Mouse (Mus musculus) myocyte (in vitro differentiated cells): ENCODE results near the gene Dusp22. TPM values are rescaled to one million over a fixed set of nuclear protein-coding genes. Genes with fewer than 3 reads are reported as not detected.

ENCODE experiments used
- H3K27me3 ChIP-seq: one replicate; pipeline ENCODE4 v1.6.1; 2011; ENCODE audit not compliant: control insufficient read depth, insufficient read depth, insufficient read length
- H3K36me3 ChIP-seq: one replicate; pipeline ENCODE4 v1.6.1; 2011; ENCODE audit not compliant: control insufficient read depth, insufficient read depth
- H3K4me2 ChIP-seq: one replicate; pipeline ENCODE4 v1.6.1; 2011; ENCODE audit warnings: low read depth, control low read depth
- H3K4me3 ChIP-seq: one replicate; pipeline ENCODE4 v1.5.1; 2011; ENCODE audit warnings: mild to moderate bottlenecking, control low read depth, moderate library complexity
- H3K79me2 ChIP-seq: one replicate; pipeline ENCODE4 v1.6.1; 2011; ENCODE audit not compliant: control insufficient read depth, insufficient read depth
- H3ac ChIP-seq: one replicate; pipeline ENCODE4 v1.6.1; 2011; ENCODE audit not compliant: control insufficient read depth, insufficient read length
- CEBPB ChIP-seq: IDR thresholded peaks from 2 replicates; pipeline ENCODE4 v1.6.1; 2011; ENCODE audit warnings: mild to moderate bottlenecking, moderate library complexity; ENCODE audit not compliant: poor library complexity, insufficient read depth, severe bottlenecking
- E2F4 ChIP-seq: IDR thresholded peaks from one replicate; pipeline ENCODE4 v1.6.1; 2011; ENCODE audit warnings: mild to moderate bottlenecking, control low read depth, moderate library complexity; ENCODE audit not compliant: insufficient read depth
- MAX ChIP-seq: IDR thresholded peaks from one replicate; pipeline ENCODE4 v1.6.1; 2011; ENCODE audit warnings: low read depth, mild to moderate bottlenecking, control low read depth
- MYOD1 ChIP-seq, 3 experiments: IDR thresholded peaks; one replicate each; pipeline ENCODE4 v1.6.1; 2011; ENCODE audit warnings: control low read depth in 2 of 3, low read depth in 2 of 3, mild to moderate bottlenecking in 2 of 3, moderate library complexity in 1 of 3; ENCODE audit not compliant: insufficient read length in 2 of 3, control insufficient read depth in 1 of 3
- MYOG ChIP-seq, 3 experiments: IDR thresholded peaks; one replicate each; pipeline ENCODE4 v1.6.1; 2011; ENCODE audit warnings: control low read depth in 2 of 3, low read depth in 2 of 3, mild to moderate bottlenecking in 2 of 3; ENCODE audit not compliant: insufficient read length in 2 of 3, control insufficient read depth in 1 of 3, insufficient read depth in 1 of 3
- POLR2A ChIP-seq: IDR thresholded peaks from one replicate; pipeline ENCODE4 v1.6.1; 2011; ENCODE audit warnings: low read depth, mild to moderate bottlenecking, control low read depth, moderate library complexity; ENCODE audit not compliant: insufficient read length
- POLR2AphosphoS2 ChIP-seq: IDR thresholded peaks from one replicate; pipeline ENCODE4 v1.6.1; 2011; ENCODE audit warnings: low read depth, control low read depth; ENCODE audit not compliant: insufficient read length
- REST ChIP-seq: IDR thresholded peaks from one replicate; pipeline ENCODE4 v1.6.1; 2011; ENCODE audit warnings: mild to moderate bottlenecking, control low read depth, moderate library complexity; ENCODE audit not compliant: insufficient read depth, insufficient read length
- SRF ChIP-seq: IDR thresholded peaks from one replicate; pipeline ENCODE4 v1.6.1; 2011; ENCODE audit warnings: low read depth; ENCODE audit not compliant: control insufficient read depth, insufficient read length
- TCF12 ChIP-seq: IDR thresholded peaks from one replicate; pipeline ENCODE4 v1.6.1; 2011; ENCODE audit warnings: mild to moderate bottlenecking, control low read depth; ENCODE audit not compliant: poor library complexity, insufficient read depth, severe bottlenecking
- TCF3 ChIP-seq: IDR thresholded peaks from one replicate; pipeline ENCODE4 v1.6.1; 2011; ENCODE audit warnings: low read depth, control low read depth; ENCODE audit not compliant: insufficient read length
- USF1 ChIP-seq: IDR thresholded peaks from one replicate; pipeline ENCODE4 v1.6.1; 2011; ENCODE audit warnings: low read depth, mild to moderate bottlenecking, control low read depth, moderate library complexity
- polyA plus RNA-seq: library from polyadenylated mRNA; unstranded; fragments of >200 nt; fragmentation: generic; extraction: Trizol; gene quantifications from one replicate; pipeline ENCODE4 v1.2.1, GENCODE M21; 2012; ENCODE audit warnings: missing spikeins

Gene Dusp22
- polyA plus RNA-seq, 1 experiment = 10.4 TPM

DNA sequence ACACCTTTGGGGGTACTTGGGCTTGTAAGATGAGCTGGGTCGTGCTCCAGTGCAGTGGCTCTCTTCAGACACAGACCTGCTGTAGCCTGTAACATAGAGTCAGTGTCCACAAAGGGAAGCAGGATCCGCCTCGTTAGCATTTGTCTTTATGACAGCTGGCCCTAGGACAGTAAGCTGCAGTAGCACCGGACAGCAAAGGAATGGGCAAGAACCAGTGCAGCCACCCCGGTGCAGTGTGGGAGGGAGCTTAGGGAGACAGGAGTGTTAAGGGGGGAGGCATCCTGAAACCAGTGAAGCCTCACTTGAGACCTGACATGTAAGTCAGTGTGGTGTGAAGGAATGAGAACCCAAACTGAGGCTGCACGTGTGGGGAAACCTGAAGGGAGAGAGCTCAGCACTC is 52.5 kb downstream of the Dusp22 start:
- Histone ChIP-seq H3K4me3 (no peak overlapping the region), H3K79me2 (no peaks in the 10 kb centered on the region), H3K4me2 (no peak overlapping the region), H3K36me3 (no peaks in the 10 kb centered on the region), H3ac (no peak overlapping the region), H3K27me3 (no peaks in the 10 kb centered on the region)
- TF ChIP-seq E2F4 (no peak), MYOG (IDR thresholded peaks at IDR 0.05; ENCODE audit: control insufficient read depth in 1 of 3, insufficient read depth in 1 of 3, insufficient read length in 2 of 3, low read depth in 2 of 3) (no peak), SRF (no peak), TCF3 (no peak), POLR2A (no peak), USF1 (no peak), MYOD1 (IDR thresholded peaks at IDR 0.05; ENCODE audit: control insufficient read depth in 1 of 3, insufficient read length in 2 of 3, low read depth in 2 of 3) (no peak), MAX (no peak), TCF12 (no peak), REST (no peak), CEBPB (no peak), POLR2AphosphoS2 (no peak)

DNA sequence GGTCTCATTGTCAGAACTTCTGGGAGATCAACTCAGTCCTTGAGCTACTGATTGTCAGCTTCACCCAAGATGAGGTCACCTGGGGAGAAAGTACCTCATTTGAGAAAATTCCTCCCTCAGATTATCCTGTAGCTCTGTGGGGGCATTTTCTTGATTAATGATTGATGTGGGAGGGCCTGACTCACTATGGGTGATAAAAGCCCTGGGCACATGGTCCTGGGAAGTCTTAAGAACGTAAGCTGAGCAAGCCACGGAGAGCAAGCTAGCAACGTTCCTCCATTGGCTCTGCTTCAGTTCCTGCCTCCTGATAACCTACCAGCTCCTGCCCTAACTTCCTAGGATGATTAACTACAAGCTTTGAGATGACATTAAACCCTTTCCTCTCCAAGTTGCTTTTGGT is 53.8 kb downstream of the Dusp22 start:
- Histone ChIP-seq H3K36me3 (no peaks in the 10 kb centered on the region), H3K27me3 (no peaks in the 10 kb centered on the region), H3K79me2 (no peaks in the 10 kb centered on the region), H3K4me2 (no peak overlapping the region), H3ac (no peak overlapping the region), H3K4me3 (no peak overlapping the region)
- no peak for TF ChIP-seq POLR2A
- no peak for TF ChIP-seq USF1
- no peak for TF ChIP-seq TCF3
- no peak for TF ChIP-seq POLR2AphosphoS2
- no peak for TF ChIP-seq SRF
- TF ChIP-seq REST = no peak
- no peak for TF ChIP-seq MYOD1 (IDR thresholded peaks at IDR 0.05; ENCODE audit: control insufficient read depth in 1 of 3, insufficient read length in 2 of 3, low read depth in 2 of 3)
- TF ChIP-seq MYOG (IDR thresholded peaks at IDR 0.05; ENCODE audit: control insufficient read depth in 1 of 3, insufficient read depth in 1 of 3, insufficient read length in 2 of 3, low read depth in 2 of 3) = no peak
- no peak for TF ChIP-seq TCF12
- TF ChIP-seq MAX = no peak
- TF ChIP-seq E2F4 = no peak
- TF ChIP-seq CEBPB = no peak

GRCm38 (mm10) chr13:30714552-30714951 is 54.8 kb downstream of the Dusp22 start:
- Histone ChIP-seq H3K27me3 (no peaks in the 10 kb centered on the region), H3K79me2 (no peaks in the 10 kb centered on the region), H3ac (no peak overlapping the region), H3K4me2 (no peak overlapping the region), H3K4me3 (no peak overlapping the region), H3K36me3 (no peaks in the 10 kb centered on the region)
- no peak for TF ChIP-seq MYOD1 (IDR thresholded peaks at IDR 0.05; ENCODE audit: control insufficient read depth in 1 of 3, insufficient read length in 2 of 3, low read depth in 2 of 3)
- TF ChIP-seq E2F4 = no peak
- no peak for TF ChIP-seq SRF

DNA sequence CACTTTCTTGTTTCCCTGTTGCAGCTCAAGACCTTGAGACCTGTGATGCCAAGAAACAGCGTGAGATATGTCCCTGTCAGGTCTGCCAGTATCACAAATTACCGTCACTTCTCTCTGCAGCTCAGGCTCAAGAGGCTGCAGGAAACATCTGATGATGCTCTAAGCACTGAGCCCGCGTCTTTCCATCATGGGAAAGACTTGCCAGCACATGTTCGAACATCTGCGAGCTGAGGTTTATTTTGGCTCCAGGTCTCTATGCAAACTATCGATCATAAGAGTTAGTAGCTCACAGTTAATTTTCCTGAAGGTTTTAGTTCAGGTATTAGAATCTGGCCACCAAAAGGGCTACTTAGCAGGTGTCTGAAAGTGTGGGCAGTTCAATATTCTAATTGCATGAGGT is 55.3 kb downstream of the Dusp22 start:
- Histone ChIP-seq H3ac (no peak overlapping the region), H3K79me2 (no peaks in the 10 kb centered on the region), H3K36me3 (no peaks in the 10 kb centered on the region), H3K4me2 (no peak overlapping the region), H3K4me3 (no peak overlapping the region), H3K27me3 (no peaks in the 10 kb centered on the region)
- TF ChIP-seq SRF = no peak
- no peak for TF ChIP-seq MYOG (IDR thresholded peaks at IDR 0.05; ENCODE audit: control insufficient read depth in 1 of 3, insufficient read depth in 1 of 3, insufficient read length in 2 of 3, low read depth in 2 of 3)
- TF ChIP-seq TCF12 = no peak
- no peak for TF ChIP-seq MYOD1 (IDR thresholded peaks at IDR 0.05; ENCODE audit: control insufficient read depth in 1 of 3, insufficient read length in 2 of 3, low read depth in 2 of 3)
- no peak for TF ChIP-seq MAX
- no peak for TF ChIP-seq REST
- no peak for TF ChIP-seq E2F4
- TF ChIP-seq CEBPB = no peak
- no peak for TF ChIP-seq POLR2AphosphoS2

GRCm38 (mm10) chr13:30715573-30715972 is 55.8 kb downstream of the Dusp22 start:
- Histone ChIP-seq H3ac (no peak overlapping the region), H3K4me2 (no peak overlapping the region), H3K27me3 (no peaks in the 10 kb centered on the region), H3K79me2 (no peaks in the 10 kb centered on the region), H3K36me3 (no peaks in the 10 kb centered on the region), H3K4me3 (no peak overlapping the region)
- TF ChIP-seq MYOG (IDR thresholded peaks at IDR 0.05; ENCODE audit: control insufficient read depth in 1 of 3, insufficient read depth in 1 of 3, insufficient read length in 2 of 3, low read depth in 2 of 3) = no peak
- no peak for TF ChIP-seq REST
- TF ChIP-seq POLR2AphosphoS2 = no peak
- TF ChIP-seq TCF12 = no peak
- TF ChIP-seq USF1 = no peak
- TF ChIP-seq SRF = no peak
- no peak for TF ChIP-seq MYOD1 (IDR thresholded peaks at IDR 0.05; ENCODE audit: control insufficient read depth in 1 of 3, insufficient read length in 2 of 3, low read depth in 2 of 3)
- TF ChIP-seq MAX = no peak
- no peak for TF ChIP-seq TCF3
- no peak for TF ChIP-seq E2F4
- TF ChIP-seq CEBPB = no peak
- no peak for TF ChIP-seq POLR2A
